Mouse (Mus musculus) fibroblast of lung, adult 2 months (primary cell): ENCODE measurements around the gene Vmn1r155.
"Not testable (repeated sequence)": the region's sequence is repeated elsewhere in the genome, so short reads cannot be mapped to it uniquely, and the experiment has no call there.

Source experiments
- DNase-seq: peaks from one replicate; pipeline ENCODE4 v3.0.0-alpha.2; 2011; ENCODE audit warnings: low read depth

The Vmn1r155 gene

DNA sequence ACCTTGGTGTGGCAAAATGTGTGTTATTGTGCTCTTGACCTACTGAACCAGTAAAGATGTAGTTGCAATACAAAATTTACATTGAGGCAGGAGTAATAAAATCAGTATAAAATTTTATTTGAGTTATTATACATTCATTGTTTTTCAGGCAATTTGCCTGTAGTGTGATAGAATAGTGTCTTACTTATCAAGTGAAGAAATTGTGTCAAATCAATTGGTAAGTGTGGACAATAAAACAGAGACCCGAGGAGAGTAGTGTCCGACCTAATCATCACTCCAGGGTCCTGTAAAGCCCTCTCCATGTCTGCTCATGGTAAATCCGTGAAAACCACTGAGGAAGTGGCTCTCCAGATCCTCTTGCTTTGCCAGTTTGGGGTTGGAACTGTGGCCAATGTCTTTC is at the start of gene Vmn1r155:
TSS of gene Vmn1r155 (plus strand) at position 301 of the 400 bp plus-strand sequence.
- DNase-seq, result not testable (repeated sequence)

DNA sequence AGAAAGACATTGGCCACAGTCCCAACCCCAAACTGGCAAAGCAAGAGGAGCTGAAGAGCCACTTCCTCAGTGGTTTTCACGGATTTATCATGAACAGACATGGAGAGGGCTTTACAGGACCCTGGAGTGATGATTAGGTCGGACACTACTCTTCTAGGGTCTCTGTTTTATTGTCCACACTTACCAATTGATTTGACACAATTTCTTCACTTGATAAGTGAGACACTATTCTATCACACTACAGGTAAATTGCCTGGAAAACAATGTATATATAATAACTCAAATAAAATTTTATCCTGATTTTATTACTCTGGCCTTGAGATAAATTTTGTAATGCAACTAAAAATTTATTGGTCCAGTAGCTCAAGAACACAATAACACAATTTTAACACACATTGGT is 34.4 kb downstream of the Vmn1r155 start, which contains the start of gene Gm8693:
TSS of gene Gm8693 (minus strand) at position 101 of the 400 bp plus-strand sequence.
- not testable (repeated sequence) for DNase-seq
